In genomic region chr14:45175012-45175740, GRCm38 (mm10) we compare ENCODE assay signal across 15 mouse cellular contexts. TPM values are rescaled to one million over a fixed set of nuclear protein-coding genes. Genes with fewer than 3 reads are reported as not detected.
DNase-seq lines count a peak whose midpoint lies in the region; ATAC-seq and TF ChIP-seq lines count a peak whose summit lies in the region.
"Had no signal": no experiment of that assay in that cellular context is flagged by ENCODE, and none has a peak within 500 bp of the region (broad histone marks: within the 10 kb centered on the region; RNA-seq: fewer than 3 reads in every experiment).

No protein-coding gene starts in this region.

- peak; percentile 39; the same call in 1 of the 2 replicates for ATAC-seq in embryonic facial prominence, embryonic 13.5 days (ENCODE audit: insufficient number of reproducible peaks, insufficient read depth, low FRiP score, low TSS enrichment, low read depth)
- ATAC-seq in kidney, embryonic 15.5 days (replicated peaks; ENCODE audit: low FRiP score) = peak; percentile 46; the same call in 1 of the 2 replicates
- ATAC-seq in neural tube, embryonic 14.5 days (ENCODE audit: low read depth) = peak; percentile 38; the same call in 1 of the 2 replicates
- ATAC-seq in neural tube, embryonic 15.5 days (ENCODE audit: low FRiP score) = 0 out of 2 replicates have a peak, but pooled peaks have one; percentile 47
- ATAC-seq: liver, postnatal 0 days had no signal

- TF ChIP-seq CTCF in kidney, adult 2 months (conservative IDR thresholded peaks at IDR 0.05; ENCODE audit: insufficient read depth, insufficient read length, low read depth, low read length) = no peak

- no peak overlapping the region for H3K27ac ChIP-seq in embryonic facial prominence, embryonic 13.5 days
- H3K27ac ChIP-seq in embryonic facial prominence, embryonic 10.5 days (replicated peaks) = no peak overlapping the region
- H3K27ac ChIP-seq in kidney, embryonic 15.5 days = no peak overlapping the region
- H3K27ac ChIP-seq in kidney, adult 2 months (ENCODE audit: insufficient read depth, low read depth, low read length) = no peak overlapping the region
- no peak overlapping the region for H3K27ac ChIP-seq in neural tube, embryonic 14.5 days (ENCODE audit: low read depth, low read length)
- no peak overlapping the region for H3K27ac ChIP-seq in neural tube, embryonic 15.5 days (replicated peaks)
- H3K27ac ChIP-seq: embryonic facial prominence, embryonic 12.5 days; limb, embryonic 13.5 days; stomach, embryonic 15.5 days had no signal

- H3K4me1 ChIP-seq in embryonic facial prominence, embryonic 13.5 days = 0 out of 2 replicates have a peak, but pooled peaks cover 5% of the 10 kb centered on the region
- H3K4me1 ChIP-seq in embryonic facial prominence, embryonic 10.5 days = no peaks in the 10 kb centered on the region
- no peaks in the 10 kb centered on the region for H3K4me1 ChIP-seq in kidney, embryonic 15.5 days
- no peaks in the 10 kb centered on the region for H3K4me1 ChIP-seq in kidney, adult 2 months (ENCODE audit: control insufficient read depth, insufficient read depth, low read length)
- H3K4me1 ChIP-seq in neural tube, embryonic 14.5 days (ENCODE audit: control insufficient read depth, insufficient read depth, low read length) = no peaks in the 10 kb centered on the region
- peaks cover 4% of the 10 kb centered on the region; the same call in 1 of the 2 replicates for H3K4me1 ChIP-seq in neural tube, embryonic 15.5 days
- H3K4me1 ChIP-seq: stomach, embryonic 15.5 days had no signal

- no peaks in the 10 kb centered on the region for H3K27me3 ChIP-seq in embryonic facial prominence, embryonic 13.5 days
- H3K27me3 ChIP-seq in embryonic facial prominence, embryonic 10.5 days (replicated peaks; ENCODE audit: low read depth, poor library complexity, severe bottlenecking) = no peaks in the 10 kb centered on the region
- no peaks in the 10 kb centered on the region for H3K27me3 ChIP-seq in kidney, embryonic 15.5 days
- H3K27me3 ChIP-seq in kidney, adult 2 months (replicated peaks; ENCODE audit: control insufficient read depth, insufficient read depth, low read length) = no peaks in the 10 kb centered on the region
- no peaks in the 10 kb centered on the region for H3K27me3 ChIP-seq in neural tube, embryonic 14.5 days (ENCODE audit: control insufficient read depth, insufficient read depth, low read length)
- H3K27me3 ChIP-seq in neural tube, embryonic 15.5 days (replicated peaks) = no peaks in the 10 kb centered on the region
- H3K27me3 ChIP-seq: embryonic facial prominence, embryonic 12.5 days; limb, embryonic 13.5 days; stomach, embryonic 15.5 days had no signal

- no peak overlapping the region for H3K9ac ChIP-seq in embryonic facial prominence, embryonic 13.5 days
- no peak overlapping the region for H3K9ac ChIP-seq in kidney, embryonic 15.5 days
- no peak overlapping the region for H3K9ac ChIP-seq in neural tube, embryonic 14.5 days (replicated peaks; ENCODE audit: low read depth, low read length)
- no peak overlapping the region for H3K9ac ChIP-seq in neural tube, embryonic 15.5 days (replicated peaks)
- H3K9ac ChIP-seq: embryonic facial prominence, embryonic 12.5 days; limb, embryonic 13.5 days; liver, postnatal 0 days; stomach, embryonic 15.5 days had no signal

- WGBS in embryonic facial prominence, embryonic 13.5 days = 81% methylated on average over 14 of the region's 14 CpGs
- 88% methylated on average over 14 of the region's 14 CpGs for WGBS in embryonic facial prominence, embryonic 10.5 days
- WGBS in kidney, embryonic 15.5 days = 81% methylated on average over 14 of the region's 14 CpGs
- WGBS in kidney, adult 2 months = 79% methylated on average over 14 of the region's 14 CpGs
- WGBS in neural tube, embryonic 14.5 days = 81% methylated on average over 14 of the region's 14 CpGs
- 72% methylated on average over 14 of the region's 14 CpGs for WGBS in neural tube, embryonic 15.5 days

- no peak for TF ChIP-seq POLR2A in kidney, adult 2 months (IDR thresholded peaks at IDR 0.05; ENCODE audit: low read depth, low read length)

- no peak overlapping the region for H3K4me2 ChIP-seq in embryonic facial prominence, embryonic 13.5 days
- no peak overlapping the region for H3K4me2 ChIP-seq in kidney, embryonic 15.5 days
- H3K4me2 ChIP-seq in neural tube, embryonic 14.5 days (ENCODE audit: low read depth, low read length) = no peak overlapping the region
- H3K4me2 ChIP-seq in neural tube, embryonic 15.5 days = no peak overlapping the region
- H3K4me2 ChIP-seq: embryonic facial prominence, embryonic 12.5 days; limb, embryonic 13.5 days; stomach, embryonic 15.5 days had no signal

- DNase-seq in embryonic facial prominence, embryonic 10.5 days (ENCODE audit: low spot score) = no peak
- DNase-seq in kidney, adult 2 months = no peak
- no peak for DNase-seq in neural tube, embryonic 10.5 days (ENCODE audit: extremely low spot score, low spot score)
- DNase-seq in right cerebral cortex, adult 18-20 months = no peak
- DNase-seq: adrenal gland, postnatal 10 days; cerebellum, postnatal 25 days; liver, postnatal 0 days had no signal

- no peaks in the 10 kb centered on the region for H3K36me3 ChIP-seq in embryonic facial prominence, embryonic 13.5 days
- no peaks in the 10 kb centered on the region for H3K36me3 ChIP-seq in embryonic facial prominence, embryonic 10.5 days (replicated peaks)
- H3K36me3 ChIP-seq in kidney, embryonic 15.5 days = no peaks in the 10 kb centered on the region
- no peaks in the 10 kb centered on the region for H3K36me3 ChIP-seq in kidney, adult 2 months (ENCODE audit: control insufficient read depth, insufficient read depth, low read length)
- no peaks in the 10 kb centered on the region for H3K36me3 ChIP-seq in neural tube, embryonic 14.5 days (ENCODE audit: control insufficient read depth, insufficient read depth, low read length)
- H3K36me3 ChIP-seq in neural tube, embryonic 15.5 days = no peaks in the 10 kb centered on the region
- H3K36me3 ChIP-seq: embryonic facial prominence, embryonic 12.5 days; limb, embryonic 13.5 days; stomach, embryonic 15.5 days had no signal

- H3K4me3 ChIP-seq in embryonic facial prominence, embryonic 13.5 days = no peak overlapping the region
- no peak overlapping the region for H3K4me3 ChIP-seq in embryonic facial prominence, embryonic 10.5 days
- H3K4me3 ChIP-seq in kidney, embryonic 15.5 days (replicated peaks) = no peak overlapping the region
- H3K4me3 ChIP-seq in kidney, adult 2 months (ENCODE audit: insufficient read depth, low read depth, low read length) = no peak overlapping the region
- H3K4me3 ChIP-seq in neural tube, embryonic 14.5 days (ENCODE audit: low read depth, low read length) = no peak overlapping the region
- no peak overlapping the region for H3K4me3 ChIP-seq in neural tube, embryonic 15.5 days (replicated peaks)
- H3K4me3 ChIP-seq: embryonic facial prominence, embryonic 12.5 days; limb, embryonic 13.5 days; megakaryocyte, embryonic 14.5 days; stomach, embryonic 15.5 days had no signal

- no peaks in the 10 kb centered on the region for H3K9me3 ChIP-seq in embryonic facial prominence, embryonic 13.5 days
- H3K9me3 ChIP-seq in embryonic facial prominence, embryonic 10.5 days = no peaks in the 10 kb centered on the region
- no peaks in the 10 kb centered on the region for H3K9me3 ChIP-seq in kidney, embryonic 15.5 days (replicated peaks)
- H3K9me3 ChIP-seq in neural tube, embryonic 14.5 days (ENCODE audit: control insufficient read depth, low read length) = no peaks in the 10 kb centered on the region
- no peaks in the 10 kb centered on the region for H3K9me3 ChIP-seq in neural tube, embryonic 15.5 days (replicated peaks)
- H3K9me3 ChIP-seq: embryonic facial prominence, embryonic 12.5 days; limb, embryonic 13.5 days; megakaryocyte, embryonic 14.5 days; stomach, embryonic 15.5 days had no signal

RNA-seq across cellular contexts. Expression of gene Gpr137c, which starts 44.3 kb away (rescaled TPM):
- 3.3 and 4.0 TPM in 2 replicates for polyA plus RNA-seq in embryonic facial prominence, embryonic 13.5 days (2015; fragmentation: Nextera tagmentation; extraction: Ambion mirVana)
- 3.4 and 3.6 TPM in 2 replicates for polyA plus RNA-seq in embryonic facial prominence, embryonic 10.5 days (2016; fragmentation: Nextera tagmentation; extraction: Ambion mirVana)
- polyA plus RNA-seq in kidney, embryonic 15.5 days (2015; fragmentation: Nextera tagmentation; extraction: Ambion mirVana) = 1.7 and 1.8 TPM in 2 replicates
- polyA plus RNA-seq in kidney, adult 2 months (2012; rRNA removed) = 1.7 and 4.3 TPM in 2 replicates
- 23.5 and 25.0 TPM in 2 replicates for polyA plus RNA-seq in neural tube, embryonic 14.5 days (2014; fragmentation: Nextera tagmentation; extraction: Ambion mirVana)
- polyA plus RNA-seq in neural tube, embryonic 15.5 days (2015; fragmentation: Nextera tagmentation; extraction: Ambion mirVana) = 11.7 and 12.9 TPM in 2 replicates

RNA-seq across cellular contexts. Expression of gene Txndc16, which starts 45.0 kb away (rescaled TPM):
- 16.5 and 19.6 TPM in 2 replicates for polyA plus RNA-seq in embryonic facial prominence, embryonic 13.5 days (2015; fragmentation: Nextera tagmentation; extraction: Ambion mirVana)
- polyA plus RNA-seq in embryonic facial prominence, embryonic 10.5 days (2016; fragmentation: Nextera tagmentation; extraction: Ambion mirVana) = 15.3 TPM in 2 replicates
- 13.4 and 13.8 TPM in 2 replicates for polyA plus RNA-seq in kidney, embryonic 15.5 days (2015; fragmentation: Nextera tagmentation; extraction: Ambion mirVana)
- polyA plus RNA-seq in kidney, adult 2 months (2012; rRNA removed) = 6.1 and 6.6 TPM in 2 replicates
- polyA plus RNA-seq in neural tube, embryonic 14.5 days (2014; fragmentation: Nextera tagmentation; extraction: Ambion mirVana) = 45.4 and 45.7 TPM in 2 replicates
- 32.6 and 36.2 TPM in 2 replicates for polyA plus RNA-seq in neural tube, embryonic 15.5 days (2015; fragmentation: Nextera tagmentation; extraction: Ambion mirVana)
